Mouse (Mus musculus): ENCODE results near the gene Hgd. TPM values are rescaled to one million over a fixed set of nuclear protein-coding genes. Genes with fewer than 3 reads are reported as not detected.

Gene Hgd
- polyA plus RNA-seq, 1 experiment from 2014 or later: 0.48 TPM

GRCm38 (mm10) chr16:37565117-37565516, 14.8 kb upstream of the Hgd start:
- no peak for TF ChIP-seq EP300 (IDR thresholded peaks at IDR 0.05)
- TF ChIP-seq CTCF (IDR thresholded peaks at IDR 0.05): no peak
- Histone ChIP-seq H3K27ac (ENCODE audit: low read length) (no peak overlapping the region), H3K9ac (replicated peaks; ENCODE audit: low read depth) (no peak overlapping the region), H3K4me3 (ENCODE audit: low read depth, low read length) (no peak overlapping the region), H3K36me3 (ENCODE audit: insufficient read depth, low read length) (no peaks in the 10 kb centered on the region), H3K4me2 (replicated peaks; ENCODE audit: low read depth, low read length) (no peak overlapping the region), H3K9me3 (ENCODE audit: low read length) (no peaks in the 10 kb centered on the region), H3K4me1 (ENCODE audit: insufficient read depth, low read depth, low read length) (no peaks in the 10 kb centered on the region), H3K27me3 (replicated peaks; ENCODE audit: insufficient read depth, low read length) (no peaks in the 10 kb centered on the region)
- ATAC-seq: no peak
- no peak for DNase-seq (ENCODE audit: low spot score)
- WGBS: 63% methylated on average over 1 of the region's 1 CpGs

DNA sequence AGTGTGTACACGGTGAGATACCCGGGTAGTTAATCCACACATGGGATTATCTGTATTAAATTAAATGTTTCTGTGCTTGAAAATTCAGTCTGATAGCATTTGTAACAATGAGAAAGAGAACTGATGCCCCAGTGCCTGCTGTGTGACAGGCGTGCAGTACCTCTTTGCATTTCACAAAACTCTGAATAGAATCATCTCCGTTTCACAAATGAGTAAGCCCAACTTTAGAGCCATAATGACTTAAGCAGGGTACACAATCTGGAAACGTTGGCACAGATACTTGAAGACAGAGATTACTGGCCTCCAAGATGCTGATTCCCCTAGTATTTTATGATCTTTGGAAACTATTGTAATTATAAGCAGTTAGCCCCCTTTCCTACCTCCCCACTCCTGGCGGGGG, 13.8 kb upstream of the Hgd start:
- WGBS: 77% methylated on average over 6 of the region's 6 CpGs
- no peaks in the 10 kb centered on the region for H3K27me3 ChIP-seq (replicated peaks; ENCODE audit: insufficient read depth, low read length)

GRCm38 (mm10) chr16:37567113-37568050, 12.6 kb upstream of the Hgd start:
- Histone ChIP-seq H3K36me3 (ENCODE audit: insufficient read depth, low read length) (no peaks in the 10 kb centered on the region; the same call in 1 of the 2 replicates), H3K9ac (replicated peaks; ENCODE audit: low read depth) (no peak overlapping the region), H3K4me2 (replicated peaks; ENCODE audit: low read depth, low read length) (no peak overlapping the region), H3K4me1 (ENCODE audit: insufficient read depth, low read depth, low read length) (no peaks in the 10 kb centered on the region), H3K9me3 (ENCODE audit: low read length) (no peaks in the 10 kb centered on the region), H3K27ac (ENCODE audit: low read length) (no peak overlapping the region), H3K27me3 (replicated peaks; ENCODE audit: insufficient read depth, low read length) (no peaks in the 10 kb centered on the region), H3K4me3 (ENCODE audit: low read depth, low read length) (no peak overlapping the region)
- ATAC-seq: no peak
- DNase-seq (ENCODE audit: low spot score): no peak
- WGBS: 84% methylated on average over 12 of the region's 12 CpGs
- TF ChIP-seq CTCF (IDR thresholded peaks at IDR 0.05) (no peak), EP300 (IDR thresholded peaks at IDR 0.05) (no peak)

More for the DNA sequence above, 13.8 kb upstream of the Hgd start:
- H3K4me1 ChIP-seq (ENCODE audit: insufficient read depth, low read depth, low read length): no peaks in the 10 kb centered on the region
- TF ChIP-seq CTCF (IDR thresholded peaks at IDR 0.05): no peak
- TF ChIP-seq EP300 (IDR thresholded peaks at IDR 0.05): no peak
- ATAC-seq (no peak), DNase-seq (ENCODE audit: low spot score) (no peak)
- H3K9me3 ChIP-seq (ENCODE audit: low read length): no peaks in the 10 kb centered on the region
- no peak overlapping the region for H3K9ac ChIP-seq (replicated peaks; ENCODE audit: low read depth)
- H3K4me2 ChIP-seq (replicated peaks; ENCODE audit: low read depth, low read length): no peak overlapping the region
- H3K27ac ChIP-seq (ENCODE audit: low read length): no peak overlapping the region
- H3K36me3 ChIP-seq (ENCODE audit: insufficient read depth, low read length): no peaks in the 10 kb centered on the region
- H3K4me3 ChIP-seq (ENCODE audit: low read depth, low read length): no peak overlapping the region

- no peaks in the 10 kb centered on the region for H3K27me3 ChIP-seq (replicated peaks; ENCODE audit: insufficient read depth, low read length)
- 92% methylated on average over 3 of the region's 3 CpGs for WGBS
- no peak overlapping the region for H3K4me3 ChIP-seq (ENCODE audit: low read depth, low read length)
- H3K4me2 ChIP-seq (replicated peaks; ENCODE audit: low read depth, low read length): no peak overlapping the region
- no peaks in the 10 kb centered on the region for H3K9me3 ChIP-seq (ENCODE audit: low read length)
- H3K9ac ChIP-seq (replicated peaks; ENCODE audit: low read depth): no peak overlapping the region
- no peak for DNase-seq (ENCODE audit: low spot score)
- H3K4me1 ChIP-seq (ENCODE audit: insufficient read depth, low read depth, low read length): no peaks in the 10 kb centered on the region
- no peak for ATAC-seq
- no peak overlapping the region for H3K27ac ChIP-seq (ENCODE audit: low read length)
- no peak for TF ChIP-seq EP300 (IDR thresholded peaks at IDR 0.05)
- TF ChIP-seq CTCF (IDR thresholded peaks at IDR 0.05): no peak
- no peaks in the 10 kb centered on the region; the same call in 1 of the 2 replicates for H3K36me3 ChIP-seq (ENCODE audit: insufficient read depth, low read length)
Observed at GRCm38 (mm10) chr16:37571554-37571953, 8.4 kb upstream of the Hgd start.

- no peak for ATAC-seq
- WGBS: 83% methylated on average over 12 of the region's 12 CpGs
- Histone ChIP-seq H3K27me3 (replicated peaks; ENCODE audit: insufficient read depth, low read length) (no peaks in the 10 kb centered on the region), H3K27ac (ENCODE audit: low read length) (no peak overlapping the region), H3K9me3 (ENCODE audit: low read length) (no peaks in the 10 kb centered on the region), H3K9ac (replicated peaks; ENCODE audit: low read depth) (no peak overlapping the region), H3K36me3 (ENCODE audit: insufficient read depth, low read length) (no peaks in the 10 kb centered on the region; the same call in 1 of the 2 replicates), H3K4me2 (replicated peaks; ENCODE audit: low read depth, low read length) (no peak overlapping the region), H3K4me1 (ENCODE audit: insufficient read depth, low read depth, low read length) (no peaks in the 10 kb centered on the region), H3K4me3 (ENCODE audit: low read depth, low read length) (no peak overlapping the region)
- no peak for DNase-seq (ENCODE audit: low spot score)
- TF ChIP-seq EP300 (IDR thresholded peaks at IDR 0.05) (no peak), CTCF (IDR thresholded peaks at IDR 0.05) (no peak)
Observed at GRCm38 (mm10) chr16:37572117-37572754, 7.7 kb upstream of the Hgd start.

- DNase-seq (ENCODE audit: low spot score): no peak
- no peaks in the 10 kb centered on the region for H3K9me3 ChIP-seq (ENCODE audit: low read length)
- H3K9ac ChIP-seq (replicated peaks; ENCODE audit: low read depth): no peak overlapping the region
- H3K4me1 ChIP-seq (ENCODE audit: insufficient read depth, low read depth, low read length): no peaks in the 10 kb centered on the region
- no peaks in the 10 kb centered on the region; the same call in 1 of the 2 replicates for H3K36me3 ChIP-seq (ENCODE audit: insufficient read depth, low read length)
- no peak overlapping the region for H3K4me3 ChIP-seq (ENCODE audit: low read depth, low read length)
- ATAC-seq: no peak
- no peak overlapping the region for H3K4me2 ChIP-seq (replicated peaks; ENCODE audit: low read depth, low read length)
- no peak for TF ChIP-seq EP300 (IDR thresholded peaks at IDR 0.05)
- WGBS: 96% methylated on average over 5 of the region's 5 CpGs
- H3K27ac ChIP-seq (ENCODE audit: low read length): no peak overlapping the region
- no peaks in the 10 kb centered on the region for H3K27me3 ChIP-seq (replicated peaks; ENCODE audit: insufficient read depth, low read length)
Observed at GRCm38 (mm10) chr16:37573061-37573460, 6.9 kb upstream of the Hgd start.
